In the genomic region with DNA sequence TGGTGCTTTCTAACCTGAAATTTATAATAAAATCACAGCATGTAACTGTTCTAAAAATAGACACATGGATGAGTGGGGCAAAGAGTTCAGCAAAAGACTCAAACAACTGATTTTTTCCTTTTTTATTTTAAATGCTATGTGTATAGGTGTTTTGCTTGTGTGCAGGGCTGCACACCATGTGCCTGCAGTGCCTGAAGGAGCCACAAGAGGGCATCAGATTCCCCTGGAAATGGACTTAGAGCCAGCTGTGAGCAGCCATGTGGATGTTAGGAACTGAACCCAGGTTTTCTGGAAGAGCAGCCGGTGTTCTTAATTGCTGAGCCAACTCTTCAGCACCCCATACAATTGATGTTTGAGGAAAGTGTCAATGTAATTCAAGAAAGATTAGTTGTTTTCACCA, we compare ENCODE assay signal across 9 mouse cellular contexts. TPM values are rescaled to one million over a fixed set of nuclear protein-coding genes. Genes with fewer than 3 reads are reported as not detected.
DNase-seq lines count a peak whose midpoint lies in the region; ATAC-seq and TF ChIP-seq lines count a peak whose summit lies in the region.
"Had no signal": no experiment of that assay in that cellular context is flagged by ENCODE, and none has a peak within 500 bp of the region (broad histone marks: within the 10 kb centered on the region; RNA-seq: fewer than 3 reads in every experiment).

No protein-coding gene starts in this region.

- WGBS in forebrain, postnatal 0 days: 75% methylated on average over 1 of the region's 1 CpGs
- WGBS in forebrain, embryonic 13.5 days: 89% methylated on average over 1 of the region's 1 CpGs
- WGBS in midbrain, embryonic 14.5 days: 88% methylated on average over 1 of the region's 1 CpGs
- 100% methylated on average over 1 of the region's 1 CpGs for WGBS in midbrain, embryonic 16.5 days

- no peak overlapping the region for H3K27ac ChIP-seq in forebrain, postnatal 0 days (ENCODE audit: low read depth, low read length)
- no peak overlapping the region for H3K27ac ChIP-seq in forebrain, embryonic 13.5 days
- no peak overlapping the region for H3K27ac ChIP-seq in midbrain, embryonic 14.5 days (replicated peaks; ENCODE audit: low read depth, low read length)
- H3K27ac ChIP-seq in midbrain, embryonic 16.5 days (ENCODE audit: low read length): no peak overlapping the region

- ATAC-seq in forebrain, postnatal 0 days: no peak
- no peak for ATAC-seq in forebrain, embryonic 13.5 days
- ATAC-seq in midbrain, embryonic 14.5 days (ENCODE audit: low FRiP score, low TSS enrichment): no peak
- no peak for ATAC-seq in midbrain, embryonic 16.5 days

- H3K4me1 ChIP-seq in forebrain, postnatal 0 days (ENCODE audit: insufficient read depth): no peaks in the 10 kb centered on the region
- no peaks in the 10 kb centered on the region for H3K4me1 ChIP-seq in forebrain, embryonic 13.5 days
- H3K4me1 ChIP-seq in midbrain, embryonic 14.5 days (ENCODE audit: control insufficient read depth, insufficient read depth, low read length): no peaks in the 10 kb centered on the region
- H3K4me1 ChIP-seq in midbrain, embryonic 16.5 days (ENCODE audit: control insufficient read depth, insufficient read depth, low read length): no peaks in the 10 kb centered on the region

- DNase-seq in forebrain, postnatal 0 days: peak; percentile 55
- peak; percentile 47 for DNase-seq in midbrain, embryonic 14.5 days
- DNase-seq in embryo, embryonic 9.5 days (ENCODE audit: extremely low spot score): peak; percentile 19
- peak; percentile 40 for DNase-seq in retina, postnatal 1 day
- no peak for DNase-seq in urinary bladder, adult 18-20 months (ENCODE audit: low spot score in 2 of 2)
- no peak for DNase-seq in cerebellum, adult 18-20 months

- H3K4me2 ChIP-seq in forebrain, postnatal 0 days (ENCODE audit: low read depth): no peak overlapping the region
- H3K4me2 ChIP-seq in forebrain, embryonic 13.5 days: no peak overlapping the region
- no peak overlapping the region for H3K4me2 ChIP-seq in midbrain, embryonic 14.5 days (ENCODE audit: low read length)
- no peak overlapping the region for H3K4me2 ChIP-seq in midbrain, embryonic 16.5 days (ENCODE audit: low read length)

- H3K9ac ChIP-seq in forebrain, postnatal 0 days: no peak overlapping the region
- H3K9ac ChIP-seq in forebrain, embryonic 13.5 days: no peak overlapping the region
- no peak overlapping the region for H3K9ac ChIP-seq in midbrain, embryonic 14.5 days (replicated peaks; ENCODE audit: low read length)
- H3K9ac ChIP-seq in midbrain, embryonic 16.5 days (ENCODE audit: low read depth, low read length): no peak overlapping the region

- H3K27me3 ChIP-seq in forebrain, postnatal 0 days (ENCODE audit: insufficient read depth, low read length): no peaks in the 10 kb centered on the region
- no peaks in the 10 kb centered on the region for H3K27me3 ChIP-seq in forebrain, embryonic 13.5 days
- H3K27me3 ChIP-seq in midbrain, embryonic 14.5 days (ENCODE audit: control insufficient read depth, insufficient read depth, low read length): no peaks in the 10 kb centered on the region
- H3K27me3 ChIP-seq in midbrain, embryonic 16.5 days (ENCODE audit: control insufficient read depth, insufficient read depth, low read depth, low read length): no peaks in the 10 kb centered on the region

- peak; percentile 73 for TF ChIP-seq CTCF in forebrain, postnatal 0 days (IDR thresholded peaks at IDR 0.05; ENCODE audit: low read depth)

- no peaks in the 10 kb centered on the region for H3K9me3 ChIP-seq in forebrain, postnatal 0 days (ENCODE audit: low read length)
- no peaks in the 10 kb centered on the region for H3K9me3 ChIP-seq in forebrain, embryonic 13.5 days (replicated peaks)
- H3K9me3 ChIP-seq in midbrain, embryonic 14.5 days (ENCODE audit: control insufficient read depth, low read length): no peaks in the 10 kb centered on the region
- H3K9me3 ChIP-seq in midbrain, embryonic 16.5 days (replicated peaks; ENCODE audit: control insufficient read depth, low read length, poor library complexity, severe bottlenecking): no peaks in the 10 kb centered on the region

- no peak overlapping the region for H3K4me3 ChIP-seq in forebrain, postnatal 0 days (ENCODE audit: low read depth, low read length)
- H3K4me3 ChIP-seq in forebrain, embryonic 13.5 days: no peak overlapping the region
- no peak overlapping the region for H3K4me3 ChIP-seq in midbrain, embryonic 14.5 days (replicated peaks; ENCODE audit: low read depth, low read length)
- H3K4me3 ChIP-seq in midbrain, embryonic 16.5 days (ENCODE audit: low read depth, low read length): no peak overlapping the region

- H3K36me3 ChIP-seq in forebrain, postnatal 0 days (ENCODE audit: insufficient read depth): peaks cover 9% of the 10 kb centered on the region; the same call in 1 of the 2 replicates
- peaks cover 3% of the 10 kb centered on the region; the same call in 1 of the 2 replicates for H3K36me3 ChIP-seq in forebrain, embryonic 13.5 days (ENCODE audit: poor library complexity, severe bottlenecking)
- H3K36me3 ChIP-seq in midbrain, embryonic 14.5 days (ENCODE audit: control insufficient read depth, insufficient read depth, low read length): peaks cover 17% of the 10 kb centered on the region; the same call in 1 of the 2 replicates
- peaks cover 16% of the 10 kb centered on the region for H3K36me3 ChIP-seq in midbrain, embryonic 16.5 days (ENCODE audit: control insufficient read depth, insufficient read depth, low read length)

RNA-seq across cellular contexts. Expression of gene Ccdc30, which starts 25.0 kb away (rescaled TPM):
- 15.1 and 16.7 TPM in 2 replicates for total RNA-seq in forebrain, postnatal 0 days (2014; rRNA removed)
- 19.2 and 23.0 TPM in 2 replicates for polyA plus RNA-seq in forebrain, postnatal 0 days (2015; fragmentation: Nextera tagmentation; extraction: Ambion mirVana)
- polyA plus RNA-seq in forebrain, embryonic 13.5 days (2015; fragmentation: Nextera tagmentation; extraction: Ambion mirVana): 12.4 and 12.5 TPM in 2 replicates
- 19.3 and 20.6 TPM in 2 replicates for polyA plus RNA-seq in midbrain, embryonic 14.5 days (2014; fragmentation: Nextera tagmentation; extraction: Ambion mirVana)
- polyA plus RNA-seq in midbrain, embryonic 16.5 days (2015; fragmentation: Nextera tagmentation; extraction: Ambion mirVana): 22.8 and 27.1 TPM in 2 replicates

RNA-seq across cellular contexts. Expression of gene Ppcs, which starts 31.9 kb away (rescaled TPM):
- 13.5 and 16.3 TPM in 2 replicates for total RNA-seq in forebrain, postnatal 0 days (2014; rRNA removed)
- 20.6 and 20.9 TPM in 2 replicates for polyA plus RNA-seq in forebrain, postnatal 0 days (2015; fragmentation: Nextera tagmentation; extraction: Ambion mirVana)
- 15.4 and 17.9 TPM in 2 replicates for polyA plus RNA-seq in forebrain, embryonic 13.5 days (2015; fragmentation: Nextera tagmentation; extraction: Ambion mirVana)
- 20.9 and 24.5 TPM in 2 replicates for polyA plus RNA-seq in midbrain, embryonic 14.5 days (2014; fragmentation: Nextera tagmentation; extraction: Ambion mirVana)
- 18.6 and 19.4 TPM in 2 replicates for polyA plus RNA-seq in midbrain, embryonic 16.5 days (2015; fragmentation: Nextera tagmentation; extraction: Ambion mirVana)

RNA-seq across cellular contexts. Expression of gene Zmynd12, which starts 32.2 kb away (rescaled TPM):
- total RNA-seq in forebrain, postnatal 0 days (2014; rRNA removed): 0.33 and 0.77 TPM in 2 replicates
- polyA plus RNA-seq in forebrain, postnatal 0 days (2015; fragmentation: Nextera tagmentation; extraction: Ambion mirVana): 0.82 and 1.1 TPM in 2 replicates
- 0.26 and 0.35 TPM in 2 replicates for polyA plus RNA-seq in forebrain, embryonic 13.5 days (2015; fragmentation: Nextera tagmentation; extraction: Ambion mirVana)
- polyA plus RNA-seq in midbrain, embryonic 14.5 days (2014; fragmentation: Nextera tagmentation; extraction: Ambion mirVana): 0.30 and 0.45 TPM in 2 replicates
- 0.64 and 0.76 TPM in 2 replicates for polyA plus RNA-seq in midbrain, embryonic 16.5 days (2015; fragmentation: Nextera tagmentation; extraction: Ambion mirVana)
- total RNA-seq: layer of hippocampus, postnatal 10 days had no signal

Comparison
In these comparisons a context has a peak if more than half of its experiments do, and no peak if none do; other contexts are left out.
1. DNase-seq: peak in forebrain, postnatal 0 days (single experiment), midbrain, embryonic 14.5 days (single experiment), embryo, embryonic 9.5 days (single experiment) and retina, postnatal 1 day (single experiment); none in urinary bladder, adult 18-20 months (0 of 2) and cerebellum, adult 18-20 months (0 of 2).